Mouse (Mus musculus): ENCODE measurements around the gene Rnf217. TPM values are rescaled to one million over a fixed set of nuclear protein-coding genes. Genes with fewer than 3 reads are reported as not detected.

Rnf217 gene
- polyA plus RNA-seq, 2 experiments, result 0.18 to 0.20 TPM

DNA sequence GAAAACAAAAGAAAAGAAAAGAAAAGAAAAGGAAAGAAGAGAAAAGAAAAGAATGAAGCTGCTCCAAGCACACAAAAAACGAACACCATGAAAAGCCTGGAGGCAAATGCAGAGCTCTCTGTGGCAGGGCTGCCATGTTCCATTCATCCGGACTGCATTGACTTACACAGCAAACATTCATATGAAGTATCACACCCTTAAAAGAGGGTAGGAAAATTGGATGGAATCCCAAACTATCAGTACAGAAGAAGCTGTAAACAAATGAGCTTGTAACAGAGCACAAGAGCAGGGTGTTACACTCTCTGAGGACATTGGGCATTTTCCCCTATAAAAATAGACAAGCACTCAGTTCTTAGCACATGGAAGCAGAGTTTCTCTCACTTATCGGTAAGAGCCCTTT lies 71.8 kb downstream of the Rnf217 start:
- Histone ChIP-seq H3K27me3 (ENCODE audit: control insufficient read depth, insufficient read depth, low read length) (no peaks in the 10 kb centered on the region), H3K4me1 (replicated peaks; ENCODE audit: control insufficient read depth in 2 of 2, insufficient read depth in 2 of 2, low read length in 1 of 2) (no peaks in the 10 kb centered on the region), H3K9me3 (ENCODE audit: control insufficient read depth, low read length) (no peaks in the 10 kb centered on the region), H3K4me3 (ENCODE audit: insufficient read depth in 1 of 2, low read depth in 2 of 2, low read length in 2 of 2) (no peak overlapping the region), H3K27ac (no peak overlapping the region), H3K4me2 (ENCODE audit: low read depth) (no peak overlapping the region), H3K36me3 (replicated peaks; ENCODE audit: control insufficient read depth, insufficient read depth, low read depth) (no peaks in the 10 kb centered on the region), H3K9ac (replicated peaks) (no peak overlapping the region)
- TF ChIP-seq EP300 (IDR thresholded peaks at IDR 0.05; ENCODE audit: low read depth) (no peak), CTCF (IDR thresholded peaks at IDR 0.05; ENCODE audit: low read depth) (no peak)
- no peak for DNase-seq (ENCODE audit: low read depth in 3 of 3, low spot score in 3 of 3)
- 59% methylated on average over 3 of the region's 3 CpGs for WGBS (ENCODE audit: insufficient replicate concordance)
- ATAC-seq (ENCODE audit: insufficient read depth), result no peak

DNA sequence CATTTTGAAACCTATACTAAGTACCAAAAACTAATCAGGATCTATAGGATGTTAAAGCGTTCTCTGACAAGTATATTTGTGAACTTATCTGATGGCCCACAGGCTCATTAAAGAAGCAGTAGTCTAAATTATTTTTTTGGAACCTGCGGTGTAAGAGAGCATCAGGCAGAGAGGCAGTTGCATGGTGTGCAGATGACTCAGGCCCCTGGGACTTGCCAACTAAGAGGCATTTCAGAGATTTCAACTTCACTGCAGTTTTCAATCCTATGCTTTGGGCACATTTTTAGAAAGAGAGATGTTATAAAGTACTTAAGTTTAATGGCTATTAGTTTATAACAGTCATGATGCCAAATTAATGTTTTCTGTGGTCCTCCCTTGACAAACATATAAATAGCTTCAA lies 73.9 kb downstream of the Rnf217 start:
- no peaks in the 10 kb centered on the region for H3K4me1 ChIP-seq (replicated peaks; ENCODE audit: control insufficient read depth in 2 of 2, insufficient read depth in 2 of 2, low read length in 1 of 2)
- H3K9ac ChIP-seq (replicated peaks), result no peak overlapping the region
- no peak overlapping the region for H3K4me3 ChIP-seq (ENCODE audit: insufficient read depth in 1 of 2, low read depth in 2 of 2, low read length in 2 of 2)
- H3K27ac ChIP-seq, result no peak overlapping the region
- H3K4me2 ChIP-seq (ENCODE audit: low read depth), result no peak overlapping the region
- TF ChIP-seq EP300 (IDR thresholded peaks at IDR 0.05; ENCODE audit: low read depth) (no peak), CTCF (IDR thresholded peaks at IDR 0.05; ENCODE audit: low read depth) (no peak)
- ATAC-seq (ENCODE audit: insufficient read depth) (no peak), DNase-seq (ENCODE audit: low read depth in 3 of 3, low spot score in 3 of 3) (no peak)
- H3K9me3 ChIP-seq (ENCODE audit: control insufficient read depth, low read length), result no peaks in the 10 kb centered on the region
- WGBS (ENCODE audit: insufficient replicate concordance), result 67% methylated on average over 2 of the region's 2 CpGs
- H3K27me3 ChIP-seq (ENCODE audit: control insufficient read depth, insufficient read depth, low read length), result no peaks in the 10 kb centered on the region
- no peaks in the 10 kb centered on the region for H3K36me3 ChIP-seq (replicated peaks; ENCODE audit: control insufficient read depth, insufficient read depth, low read depth)

DNA sequence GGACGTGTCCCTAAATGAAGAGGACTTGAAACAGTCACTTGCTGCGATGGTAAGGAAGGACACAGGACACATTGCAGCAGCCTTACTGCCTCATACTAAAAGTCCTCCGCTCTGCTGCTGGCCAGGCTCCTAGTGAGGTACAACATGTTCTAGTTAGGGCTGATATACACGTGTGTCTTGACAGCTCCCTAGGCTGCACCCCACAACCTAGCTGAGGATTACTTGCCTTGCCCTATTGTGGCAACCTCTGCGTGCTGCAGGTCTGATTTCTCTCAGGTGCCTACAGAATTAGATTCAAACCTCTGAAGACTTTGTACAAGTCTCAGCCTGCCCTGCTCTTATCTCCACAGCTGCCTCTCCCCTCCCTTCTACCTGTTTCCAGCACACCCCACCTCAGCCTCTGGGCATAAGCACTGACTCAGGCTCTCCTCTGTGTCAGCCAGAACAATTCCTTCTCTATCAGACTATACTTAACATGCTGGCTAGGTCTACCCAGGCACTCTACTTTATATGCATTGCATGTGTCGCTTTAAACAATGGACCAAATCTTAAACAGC lies 75.6 kb downstream of the Rnf217 start:
- ATAC-seq (ENCODE audit: insufficient read depth) (no peak), DNase-seq (ENCODE audit: low read depth in 3 of 3, low spot score in 3 of 3) (no peak)
- no peaks in the 10 kb centered on the region for H3K9me3 ChIP-seq (ENCODE audit: control insufficient read depth, low read length)
- 60% methylated on average over 6 of the region's 6 CpGs for WGBS (ENCODE audit: insufficient replicate concordance)
- H3K27me3 ChIP-seq (ENCODE audit: control insufficient read depth, insufficient read depth, low read length), result no peaks in the 10 kb centered on the region
- H3K36me3 ChIP-seq (replicated peaks; ENCODE audit: control insufficient read depth, insufficient read depth, low read depth), result no peaks in the 10 kb centered on the region
- H3K27ac ChIP-seq, result no peak overlapping the region
- TF ChIP-seq EP300 (IDR thresholded peaks at IDR 0.05; ENCODE audit: low read depth) (no peak), CTCF (IDR thresholded peaks at IDR 0.05; ENCODE audit: low read depth) (no peak)
- H3K9ac ChIP-seq (replicated peaks), result no peak overlapping the region
- no peak overlapping the region for H3K4me3 ChIP-seq (ENCODE audit: insufficient read depth in 1 of 2, low read depth in 2 of 2, low read length in 2 of 2)
- no peaks in the 10 kb centered on the region for H3K4me1 ChIP-seq (replicated peaks; ENCODE audit: control insufficient read depth in 2 of 2, insufficient read depth in 2 of 2, low read length in 1 of 2)
- H3K4me2 ChIP-seq (ENCODE audit: low read depth), result no peak overlapping the region

DNA sequence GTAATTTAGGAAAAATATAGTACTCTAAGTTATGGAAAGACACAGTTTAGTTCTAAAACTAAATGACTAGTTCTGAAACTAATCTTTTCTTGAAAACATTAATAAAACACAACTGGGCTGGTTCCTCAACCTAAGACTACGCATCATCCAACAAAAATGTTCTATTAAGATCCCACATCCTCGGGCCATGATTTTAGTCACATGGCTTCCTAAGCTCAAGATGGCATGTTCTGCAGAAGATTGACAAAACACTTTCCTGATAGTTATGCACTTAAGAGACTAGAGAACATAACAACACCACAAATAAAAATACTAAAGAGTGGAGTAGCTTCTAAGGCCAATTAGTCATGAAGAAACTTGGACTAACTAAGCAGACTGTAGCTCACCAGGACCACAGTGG lies 76.2 kb downstream of the Rnf217 start:
- TF ChIP-seq CTCF (IDR thresholded peaks at IDR 0.05; ENCODE audit: low read depth), result no peak
- no peak for TF ChIP-seq EP300 (IDR thresholded peaks at IDR 0.05; ENCODE audit: low read depth)
- Histone ChIP-seq H3K9ac (replicated peaks) (no peak overlapping the region), H3K4me1 (replicated peaks; ENCODE audit: control insufficient read depth in 2 of 2, insufficient read depth in 2 of 2, low read length in 1 of 2) (no peaks in the 10 kb centered on the region), H3K4me2 (ENCODE audit: low read depth) (no peak overlapping the region), H3K36me3 (replicated peaks; ENCODE audit: control insufficient read depth, insufficient read depth, low read depth) (no peaks in the 10 kb centered on the region), H3K4me3 (ENCODE audit: insufficient read depth in 1 of 2, low read depth in 2 of 2, low read length in 2 of 2) (no peak overlapping the region), H3K27ac (no peak overlapping the region), H3K9me3 (ENCODE audit: control insufficient read depth, low read length) (no peaks in the 10 kb centered on the region), H3K27me3 (ENCODE audit: control insufficient read depth, insufficient read depth, low read length) (no peaks in the 10 kb centered on the region)
- ATAC-seq (ENCODE audit: insufficient read depth) (no peak), DNase-seq (ENCODE audit: low read depth in 3 of 3, low spot score in 3 of 3) (no peak)
- 65% methylated on average over 2 of the region's 2 CpGs for WGBS (ENCODE audit: insufficient replicate concordance)

DNA sequence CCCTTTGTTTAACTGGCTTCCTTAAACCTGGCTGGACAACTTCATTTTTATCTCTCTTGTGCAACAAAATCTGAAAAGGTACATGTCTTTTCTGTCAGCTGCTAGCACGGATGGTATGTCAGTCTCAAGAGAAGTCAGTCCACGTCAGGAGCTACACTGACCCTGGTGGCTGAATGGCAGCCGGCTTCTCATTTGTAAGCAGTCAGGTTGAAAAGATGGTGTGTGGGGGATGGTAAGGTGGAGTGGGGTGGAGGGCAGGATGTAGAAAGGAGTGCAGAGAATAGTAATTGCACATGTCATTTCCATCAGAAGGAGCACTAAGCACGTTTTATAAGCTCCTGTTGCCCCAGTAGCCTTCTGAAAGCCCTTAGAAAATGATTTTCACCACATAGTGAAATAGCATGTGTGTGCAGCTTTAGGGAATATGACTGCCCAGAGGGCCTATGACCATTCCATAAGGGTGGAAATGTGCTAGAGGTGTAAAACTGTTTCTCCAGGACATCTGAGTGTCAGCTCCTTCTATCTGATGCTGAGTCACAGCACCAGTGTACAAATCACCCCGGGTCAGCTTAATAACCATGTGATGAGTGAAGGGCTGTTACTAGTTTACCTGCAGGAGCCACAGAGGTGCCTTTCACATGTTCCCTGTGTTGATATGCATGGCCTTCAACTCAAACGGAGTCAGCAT lies 80.5 kb downstream of the Rnf217 start:
- Histone ChIP-seq H3K9ac (replicated peaks) (no peak overlapping the region), H3K27ac (no peak overlapping the region), H3K4me1 (replicated peaks; ENCODE audit: control insufficient read depth in 2 of 2, insufficient read depth in 2 of 2, low read length in 1 of 2) (no peaks in the 10 kb centered on the region), H3K4me3 (ENCODE audit: insufficient read depth in 1 of 2, low read depth in 2 of 2, low read length in 2 of 2) (no peak overlapping the region), H3K36me3 (replicated peaks; ENCODE audit: control insufficient read depth, insufficient read depth, low read depth) (no peaks in the 10 kb centered on the region), H3K9me3 (ENCODE audit: control insufficient read depth, low read length) (no peaks in the 10 kb centered on the region), H3K4me2 (ENCODE audit: low read depth) (no peak overlapping the region), H3K27me3 (ENCODE audit: control insufficient read depth, insufficient read depth, low read length) (no peaks in the 10 kb centered on the region)
- DNase-seq (ENCODE audit: low read depth in 3 of 3, low spot score in 3 of 3), result no peak
- TF ChIP-seq EP300 (IDR thresholded peaks at IDR 0.05; ENCODE audit: low read depth), result no peak
- no peak for TF ChIP-seq CTCF (IDR thresholded peaks at IDR 0.05; ENCODE audit: low read depth)
- WGBS (ENCODE audit: insufficient replicate concordance), result 54% methylated on average over 6 of the region's 6 CpGs
- ATAC-seq (ENCODE audit: insufficient read depth), result no peak
